Mouse (Mus musculus): ENCODE data around the gene Txnrd3. TPM values are rescaled to one million over a fixed set of nuclear protein-coding genes. Genes with fewer than 3 reads are reported as not detected.

Gene Txnrd3
- 2.3 and 3.9 TPM in 2 replicates for total RNA-seq (2014; fragmentation: Nextera tagmentation)
- total RNA-seq (2017), result 6.8 and 7.2 TPM in 2 replicates
- polyA plus RNA-seq (2012), result 4.1 and 5.7 TPM in 2 replicates

GRCm38 (mm10) chr6:89643798-89644270, at the start of gene Txnrd3:
Gene Txnrd3 (plus strand): TSS chr6:89643988.
- H3K9me3 ChIP-seq (replicated peaks), result no peaks in the 10 kb centered on the region
- TF ChIP-seq CTCF (IDR thresholded peaks at IDR 0.05; ENCODE audit: low read depth, low read length) (no peak), TAL1 (conservative IDR thresholded peaks at IDR 0.05; ENCODE audit: low read depth, low read length) (no peak), GATA2 (IDR thresholded peaks at IDR 0.05; ENCODE audit: borderline replicate concordance, low read depth, low read length) (no peak)
- peak; percentile 67 for ATAC-seq (ENCODE audit: extremely low read depth, insufficient number of reproducible peaks, low FRiP score, poor library complexity, severe bottlenecking)
- peaks cover 12% of the 10 kb centered on the region for H3K4me1 ChIP-seq (ENCODE audit: insufficient read depth, low read depth, low read length)
- H3K27me3 ChIP-seq (ENCODE audit: insufficient read depth, low read length), result peaks cover 8% of the 10 kb centered on the region
- peak; percentile 84 for DNase-seq (ENCODE audit: low spot score)
- no peaks in the 10 kb centered on the region for H3K36me3 ChIP-seq (replicated peaks)
- H3K4me3 ChIP-seq (ENCODE audit: low read depth, low read length), result peak within 1 kb of the TSS; percentile 73

DNA sequence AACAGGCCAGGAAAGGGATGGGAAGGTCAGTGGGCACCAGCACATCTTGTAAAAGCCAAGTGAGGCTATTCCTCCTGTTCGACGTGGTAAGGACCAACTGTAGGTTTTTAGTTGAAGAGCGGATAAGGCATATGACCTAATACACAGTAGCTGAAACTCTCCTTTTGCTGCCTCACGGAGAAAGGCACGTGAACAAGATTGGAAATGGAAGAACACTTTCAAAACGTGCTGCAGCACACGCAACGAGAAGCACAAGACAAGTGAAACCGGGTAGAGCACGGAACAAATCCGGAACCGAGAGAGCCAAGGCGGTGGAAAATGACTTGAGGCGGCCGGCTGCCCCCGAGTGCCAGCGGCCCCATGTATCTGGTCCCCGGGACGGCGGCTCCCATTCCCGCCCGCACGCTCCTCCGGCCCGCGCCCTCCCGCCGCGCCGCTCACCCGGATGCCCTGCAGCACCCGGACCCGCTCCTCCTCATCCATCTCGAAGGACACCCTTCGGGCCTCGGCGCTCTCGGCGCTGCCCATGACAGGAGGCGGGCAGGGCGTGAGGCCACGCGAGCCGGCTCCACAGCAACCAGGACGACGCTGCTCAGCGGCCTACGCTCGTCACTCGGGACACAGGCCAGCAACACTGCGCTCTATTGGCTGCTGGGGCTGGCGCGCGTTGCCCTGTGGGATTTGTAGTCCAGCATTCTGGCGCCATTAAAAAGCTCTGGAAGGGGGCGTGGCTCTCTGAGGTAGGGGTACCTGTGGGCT, 48.6 kb upstream of the Txnrd3 start, which contains the start of gene Chchd6:
Chchd6 (minus strand) TSS at position 635 of the 759 bp plus-strand sequence.
- peaks cover 4% of the 10 kb centered on the region; the same call in 1 of the 2 replicates for H3K9me3 ChIP-seq (replicated peaks)
- TF ChIP-seq GATA2 (IDR thresholded peaks at IDR 0.05; ENCODE audit: borderline replicate concordance, low read depth, low read length), result no peak
- no peak for TF ChIP-seq GATA1 (IDR thresholded peaks at IDR 0.05; ENCODE audit: borderline replicate concordance, low read length)
- TF ChIP-seq TAL1 (conservative IDR thresholded peaks at IDR 0.05; ENCODE audit: low read depth, low read length), result no peak
- no peak for TF ChIP-seq POLR2AphosphoS5 (IDR thresholded peaks at IDR 0.05; ENCODE audit: insufficient replicate concordance, low read depth, low read length)
- TF ChIP-seq CTCF (IDR thresholded peaks at IDR 0.05; ENCODE audit: low read depth, low read length), result no peak
- H3K36me3 ChIP-seq (replicated peaks), result no peaks in the 10 kb centered on the region
- peak within 1 kb of the TSS; percentile 74 for H3K4me3 ChIP-seq (ENCODE audit: low read depth, low read length)
- DNase-seq (ENCODE audit: low spot score), result peak; percentile 77
- ATAC-seq (ENCODE audit: extremely low read depth, insufficient number of reproducible peaks, low FRiP score, poor library complexity, severe bottlenecking), result peak; percentile 92
- no peaks in the 10 kb centered on the region for H3K27me3 ChIP-seq (ENCODE audit: insufficient read depth, low read length)
- H3K4me1 ChIP-seq (ENCODE audit: insufficient read depth, low read depth, low read length), result peaks cover 9% of the 10 kb centered on the region

- no peaks in the 10 kb centered on the region for H3K27me3 ChIP-seq (ENCODE audit: insufficient read depth, low read length)
- no peaks in the 10 kb centered on the region for H3K36me3 ChIP-seq (replicated peaks)
- DNase-seq (ENCODE audit: low spot score) (no peak), ATAC-seq (ENCODE audit: extremely low read depth, insufficient number of reproducible peaks, low FRiP score, poor library complexity, severe bottlenecking) (no peak)
- peaks cover 9% of the 10 kb centered on the region for H3K4me1 ChIP-seq (ENCODE audit: insufficient read depth, low read depth, low read length)
- TF ChIP-seq TAL1 (conservative IDR thresholded peaks at IDR 0.05; ENCODE audit: low read depth, low read length) (no peak), CTCF (IDR thresholded peaks at IDR 0.05; ENCODE audit: low read depth, low read length) (no peak), GATA1 (IDR thresholded peaks at IDR 0.05; ENCODE audit: borderline replicate concordance, low read length) (no peak), GATA2 (IDR thresholded peaks at IDR 0.05; ENCODE audit: borderline replicate concordance, low read depth, low read length) (no peak), POLR2AphosphoS5 (IDR thresholded peaks at IDR 0.05; ENCODE audit: insufficient replicate concordance, low read depth, low read length) (no peak)
- H3K9me3 ChIP-seq (replicated peaks), result peaks cover 4% of the 10 kb centered on the region; the same call in 1 of the 2 replicates
- H3K4me3 ChIP-seq (ENCODE audit: low read depth, low read length), result peak overlapping the region; percentile 74
Measured at GRCm38 (mm10) chr6:89595777-89596146, 48.0 kb upstream of the Txnrd3 start.

- H3K4me1 ChIP-seq (ENCODE audit: insufficient read depth, low read depth, low read length), result peaks cover 9% of the 10 kb centered on the region
- H3K27me3 ChIP-seq (ENCODE audit: insufficient read depth, low read length), result no peaks in the 10 kb centered on the region
- no peak for TF ChIP-seq GATA1 (IDR thresholded peaks at IDR 0.05; ENCODE audit: borderline replicate concordance, low read length)
- TF ChIP-seq TAL1 (conservative IDR thresholded peaks at IDR 0.05; ENCODE audit: low read depth, low read length), result no peak
- no peak for TF ChIP-seq CTCF (IDR thresholded peaks at IDR 0.05; ENCODE audit: low read depth, low read length)
- no peak for TF ChIP-seq POLR2AphosphoS5 (IDR thresholded peaks at IDR 0.05; ENCODE audit: insufficient replicate concordance, low read depth, low read length)
- no peak for TF ChIP-seq GATA2 (IDR thresholded peaks at IDR 0.05; ENCODE audit: borderline replicate concordance, low read depth, low read length)
- ATAC-seq (ENCODE audit: extremely low read depth, insufficient number of reproducible peaks, low FRiP score, poor library complexity, severe bottlenecking) (no peak), DNase-seq (ENCODE audit: low spot score) (no peak)
- H3K4me3 ChIP-seq (ENCODE audit: low read depth, low read length), result no peak overlapping the region
- H3K9me3 ChIP-seq (replicated peaks), result peaks cover 4% of the 10 kb centered on the region; the same call in 1 of the 2 replicates
- no peaks in the 10 kb centered on the region for H3K36me3 ChIP-seq (replicated peaks)
Measured at GRCm38 (mm10) chr6:89596510-89596909, 47.3 kb upstream of the Txnrd3 start.

GRCm38 (mm10) chr6:89606096-89606495, 37.7 kb upstream of the Txnrd3 start:
- no peaks in the 10 kb centered on the region for H3K36me3 ChIP-seq (replicated peaks)
- ATAC-seq (ENCODE audit: extremely low read depth, insufficient number of reproducible peaks, low FRiP score, poor library complexity, severe bottlenecking), result no peak

GRCm38 (mm10) chr6:89607999-89608398, 35.8 kb upstream of the Txnrd3 start:
- TF ChIP-seq CTCF (IDR thresholded peaks at IDR 0.05; ENCODE audit: low read depth, low read length), result peak; percentile 60
- no peak for TF ChIP-seq GATA2 (IDR thresholded peaks at IDR 0.05; ENCODE audit: borderline replicate concordance, low read depth, low read length)
- no peak for ATAC-seq (ENCODE audit: extremely low read depth, insufficient number of reproducible peaks, low FRiP score, poor library complexity, severe bottlenecking)
- Histone ChIP-seq H3K9me3 (replicated peaks) (no peaks in the 10 kb centered on the region), H3K36me3 (replicated peaks) (no peaks in the 10 kb centered on the region), H3K4me1 (ENCODE audit: insufficient read depth, low read depth, low read length) (no peaks in the 10 kb centered on the region), H3K4me3 (ENCODE audit: low read depth, low read length) (no peak overlapping the region), H3K27me3 (ENCODE audit: insufficient read depth, low read length) (peaks cover 4% of the 10 kb centered on the region; the same call in 1 of the 2 replicates)
- DNase-seq (ENCODE audit: low spot score), result no peak

More at GRCm38 (mm10) chr6:89606096-89606495, 37.7 kb upstream of the Txnrd3 start:
- no peak for DNase-seq (ENCODE audit: low spot score)
- no peak overlapping the region for H3K4me3 ChIP-seq (ENCODE audit: low read depth, low read length)
- no peaks in the 10 kb centered on the region for H3K4me1 ChIP-seq (ENCODE audit: insufficient read depth, low read depth, low read length)
- no peaks in the 10 kb centered on the region for H3K9me3 ChIP-seq (replicated peaks)
- H3K27me3 ChIP-seq (ENCODE audit: insufficient read depth, low read length), result no peaks in the 10 kb centered on the region
- TF ChIP-seq POLR2AphosphoS5 (IDR thresholded peaks at IDR 0.05; ENCODE audit: insufficient replicate concordance, low read depth, low read length), result no peak
- TF ChIP-seq CTCF (IDR thresholded peaks at IDR 0.05; ENCODE audit: low read depth, low read length), result no peak
